ENCODE assay signal across 9 mouse cellular contexts in the genomic region with DNA sequence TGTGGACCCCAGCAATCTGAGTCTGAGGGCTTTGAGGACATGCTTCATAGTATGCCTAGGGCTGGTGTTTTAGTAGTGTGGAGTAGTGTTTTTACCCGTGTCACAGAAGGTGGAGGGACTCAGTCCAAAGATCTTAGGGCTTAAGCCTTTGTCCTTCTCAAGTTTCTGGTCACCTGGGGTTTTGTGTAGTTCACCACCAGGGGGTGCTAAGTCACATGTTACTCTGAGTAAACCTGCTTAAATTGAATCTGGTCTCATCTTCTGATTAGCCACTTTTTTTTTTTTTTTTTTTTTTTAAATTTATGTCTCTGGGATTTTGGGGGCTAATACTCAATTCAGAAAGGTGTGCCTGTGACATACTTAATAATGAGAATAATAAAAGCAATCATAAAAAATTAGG. TPM values are rescaled to one million over a fixed set of nuclear protein-coding genes. Genes with fewer than 3 reads are reported as not detected.
DNase-seq lines count a peak whose midpoint lies in the region; ATAC-seq and TF ChIP-seq lines count a peak whose summit lies in the region.
"Had no signal": no experiment of that assay in that cellular context is flagged by ENCODE, and none has a peak within 500 bp of the region (broad histone marks: within the 10 kb centered on the region; RNA-seq: fewer than 3 reads in every experiment).

No protein-coding gene starts in this region.

- WGBS in cerebellum, adult 2 months: 10% methylated on average over 1 of the region's 1 CpGs
- WGBS in midbrain, embryonic 14.5 days: 0% methylated on average over 1 of the region's 1 CpGs
- WGBS in midbrain, embryonic 15.5 days: 0% methylated on average over 1 of the region's 1 CpGs
- WGBS in limb, embryonic 11.5 days: 0% methylated on average over 1 of the region's 1 CpGs

- DNase-seq in cerebellum, adult 2 months: peak; percentile 15 to 26
- peak; percentile 83 for DNase-seq in midbrain, embryonic 14.5 days
- DNase-seq in c-Kit-positive CD71-negative TER-119-negative erythroid progenitor cells, embryonic 14.5 days (ENCODE audit: low read depth): peak; percentile 38
- peak; percentile 35 to 67 for DNase-seq in heart, postnatal 14 days
- DNase-seq in limb, embryonic 11.5 days (ENCODE audit: low spot score): peak; percentile 68
- peak; percentile 33 for DNase-seq in right cerebral cortex, adult 18-20 months

- intact Hi-C loops in heart, postnatal 14 days (cut with DNase I): loop anchor here (2.0 kb wide), 1 partner anchor 103 kb away; no protein-coding TSS in a partner anchor

- no peak for ATAC-seq in cerebellum, adult (ENCODE audit: insufficient number of reproducible peaks, low FRiP score, low TSS enrichment)
- no peak for ATAC-seq in midbrain, embryonic 14.5 days (ENCODE audit: low FRiP score, low TSS enrichment)
- no peak for ATAC-seq in midbrain, embryonic 15.5 days (replicated peaks)
- no peak for ATAC-seq in limb, embryonic 11.5 days (ENCODE audit: insufficient number of reproducible peaks, low FRiP score, low TSS enrichment, low read depth)

- no peaks in the 10 kb centered on the region for H3K9me3 ChIP-seq in midbrain, embryonic 14.5 days (ENCODE audit: control insufficient read depth, low read length)
- H3K9me3 ChIP-seq in midbrain, embryonic 15.5 days: no peaks in the 10 kb centered on the region
- H3K9me3 ChIP-seq in limb, embryonic 11.5 days (ENCODE audit: control insufficient read depth, low read length): no peaks in the 10 kb centered on the region

- no peaks in the 10 kb centered on the region for H3K27me3 ChIP-seq in cerebellum, adult 2 months (ENCODE audit: control insufficient read depth, insufficient read depth, low read length)
- no peaks in the 10 kb centered on the region for H3K27me3 ChIP-seq in midbrain, embryonic 14.5 days (ENCODE audit: control insufficient read depth, insufficient read depth, low read length)
- no peaks in the 10 kb centered on the region for H3K27me3 ChIP-seq in midbrain, embryonic 15.5 days (replicated peaks)
- H3K27me3 ChIP-seq in limb, embryonic 11.5 days (ENCODE audit: control insufficient read depth, insufficient read depth, low read length): no peaks in the 10 kb centered on the region

- no peak overlapping the region for H3K27ac ChIP-seq in cerebellum, adult 2 months (ENCODE audit: insufficient read depth, low read length)
- H3K27ac ChIP-seq in midbrain, embryonic 14.5 days (replicated peaks; ENCODE audit: low read depth, low read length): no peak overlapping the region
- H3K27ac ChIP-seq in midbrain, embryonic 15.5 days: no peak overlapping the region
- H3K27ac ChIP-seq in limb, embryonic 11.5 days (replicated peaks; ENCODE audit: low read depth, low read length): no peak overlapping the region

- H3K4me3 ChIP-seq in cerebellum, adult 2 months (replicated peaks; ENCODE audit: insufficient read depth, low read depth, low read length): no peak overlapping the region
- no peak overlapping the region for H3K4me3 ChIP-seq in midbrain, embryonic 14.5 days (replicated peaks; ENCODE audit: low read depth, low read length)
- no peak overlapping the region for H3K4me3 ChIP-seq in midbrain, embryonic 15.5 days
- no peak overlapping the region for H3K4me3 ChIP-seq in limb, embryonic 11.5 days (ENCODE audit: low read depth, low read length)

- no peaks in the 10 kb centered on the region for H3K4me1 ChIP-seq in cerebellum, adult 2 months (ENCODE audit: control insufficient read depth, insufficient read depth, low read length)
- H3K4me1 ChIP-seq in midbrain, embryonic 14.5 days (ENCODE audit: control insufficient read depth, insufficient read depth, low read length): no peaks in the 10 kb centered on the region
- no peaks in the 10 kb centered on the region for H3K4me1 ChIP-seq in midbrain, embryonic 15.5 days
- H3K4me1 ChIP-seq in limb, embryonic 11.5 days (ENCODE audit: control insufficient read depth, insufficient read depth, low read length): no peaks in the 10 kb centered on the region

- TF ChIP-seq POLR2A in cerebellum, adult 2 months (IDR thresholded peaks at IDR 0.05; ENCODE audit: borderline replicate concordance, insufficient read depth, low read length): no peak

- H3K9ac ChIP-seq in midbrain, embryonic 14.5 days (replicated peaks; ENCODE audit: low read length): no peak overlapping the region
- no peak overlapping the region for H3K9ac ChIP-seq in midbrain, embryonic 15.5 days
- no peak overlapping the region for H3K9ac ChIP-seq in limb, embryonic 11.5 days (ENCODE audit: low read length)

- no peaks in the 10 kb centered on the region for H3K36me3 ChIP-seq in midbrain, embryonic 14.5 days (ENCODE audit: control insufficient read depth, insufficient read depth, low read length)
- H3K36me3 ChIP-seq in midbrain, embryonic 15.5 days (replicated peaks): no peaks in the 10 kb centered on the region
- no peaks in the 10 kb centered on the region for H3K36me3 ChIP-seq in limb, embryonic 11.5 days (ENCODE audit: control insufficient read depth, insufficient read depth, low read length)

- TF ChIP-seq CTCF in cerebellum, adult 2 months (IDR thresholded peaks at IDR 0.05; ENCODE audit: borderline replicate concordance, insufficient read depth, low read depth, low read length): 0 out of 2 replicates have a peak, but pooled peaks have one; percentile 6

- H3K4me2 ChIP-seq in midbrain, embryonic 14.5 days (ENCODE audit: low read length): no peak overlapping the region
- H3K4me2 ChIP-seq in midbrain, embryonic 15.5 days: no peak overlapping the region
- no peak overlapping the region for H3K4me2 ChIP-seq in limb, embryonic 11.5 days (ENCODE audit: low read depth, severe bottlenecking)

RNA-seq across cellular contexts. Expression of a gene that starts 1.6 kb away (rescaled TPM):
- polyA plus RNA-seq in cerebellum, adult 2 months (2012; rRNA removed): not detected in 2 replicates
- not detected in 2 replicates for polyA plus RNA-seq in midbrain, embryonic 14.5 days (2014; fragmentation: Nextera tagmentation; extraction: Ambion mirVana)
- not detected in 2 replicates for polyA plus RNA-seq in midbrain, embryonic 15.5 days (2015; fragmentation: Nextera tagmentation; extraction: Ambion mirVana)
- not detected for total RNA-seq in heart, postnatal 14 days (2021)
- not detected in 2 replicates for polyA plus RNA-seq in limb, embryonic 11.5 days (2014; fragmentation: Nextera tagmentation; extraction: Ambion mirVana)
- polyA plus RNA-seq: heart, embryonic 14.5 days had no signal

RNA-seq across cellular contexts. Expression of a gene that starts 10.2 kb away (rescaled TPM):
- polyA plus RNA-seq in cerebellum, adult 2 months (2012; rRNA removed): not detected in 2 replicates
- polyA plus RNA-seq in midbrain, embryonic 14.5 days (2014; fragmentation: Nextera tagmentation; extraction: Ambion mirVana): not detected in 2 replicates
- not detected in 2 replicates for polyA plus RNA-seq in midbrain, embryonic 15.5 days (2015; fragmentation: Nextera tagmentation; extraction: Ambion mirVana)
- not detected for total RNA-seq in heart, postnatal 14 days (2021)
- not detected in 2 replicates for polyA plus RNA-seq in limb, embryonic 11.5 days (2014; fragmentation: Nextera tagmentation; extraction: Ambion mirVana)
- polyA plus RNA-seq: heart, embryonic 14.5 days had no signal

RNA-seq across cellular contexts. Expression of a gene that starts 10.9 kb away (rescaled TPM):
- not detected in 2 replicates for polyA plus RNA-seq in cerebellum, adult 2 months (2012; rRNA removed)
- polyA plus RNA-seq in midbrain, embryonic 14.5 days (2014; fragmentation: Nextera tagmentation; extraction: Ambion mirVana): not detected in 2 replicates
- polyA plus RNA-seq in midbrain, embryonic 15.5 days (2015; fragmentation: Nextera tagmentation; extraction: Ambion mirVana): not detected in 2 replicates
- total RNA-seq in heart, postnatal 14 days (2021): not detected
- polyA plus RNA-seq in limb, embryonic 11.5 days (2014; fragmentation: Nextera tagmentation; extraction: Ambion mirVana): not detected in 2 replicates
- polyA plus RNA-seq: heart, embryonic 14.5 days had no signal

RNA-seq across cellular contexts. Expression of a gene that starts 19.5 kb away (rescaled TPM):
- polyA plus RNA-seq in cerebellum, adult 2 months (2012; rRNA removed): not detected in 2 replicates
- polyA plus RNA-seq in midbrain, embryonic 14.5 days (2014; fragmentation: Nextera tagmentation; extraction: Ambion mirVana): not detected in 2 replicates
- polyA plus RNA-seq in midbrain, embryonic 15.5 days (2015; fragmentation: Nextera tagmentation; extraction: Ambion mirVana): not detected in 2 replicates
- total RNA-seq in heart, postnatal 14 days (2021): not detected
- not detected in 2 replicates for polyA plus RNA-seq in limb, embryonic 11.5 days (2014; fragmentation: Nextera tagmentation; extraction: Ambion mirVana)
- polyA plus RNA-seq: heart, embryonic 14.5 days had no signal

RNA-seq across cellular contexts. Expression of a gene that starts 25.5 kb away (rescaled TPM):
- polyA plus RNA-seq in cerebellum, adult 2 months (2012; rRNA removed): not detected in 2 replicates
- polyA plus RNA-seq in midbrain, embryonic 14.5 days (2014; fragmentation: Nextera tagmentation; extraction: Ambion mirVana): 0.34 TPM in 1 of 2 replicates, not detected in the other
- 0.36 and 0.65 TPM in 2 replicates for polyA plus RNA-seq in midbrain, embryonic 15.5 days (2015; fragmentation: Nextera tagmentation; extraction: Ambion mirVana)
- not detected for total RNA-seq in heart, postnatal 14 days (2021)
- polyA plus RNA-seq in limb, embryonic 11.5 days (2014; fragmentation: Nextera tagmentation; extraction: Ambion mirVana): not detected in 2 replicates
- polyA plus RNA-seq: heart, embryonic 14.5 days had no signal

Comparison
In these comparisons a context has a peak if more than half of its experiments do, and no peak if none do; other contexts are left out.
1. DNase-seq: peak in every context shown above with its lines; median percentile 83 in midbrain, embryonic 14.5 days; 68 in limb, embryonic 11.5 days; 51 in heart, postnatal 14 days; 38 in c-Kit-positive CD71-negative TER-119-negative erythroid progenitor cells, embryonic 14.5 days; 33 in right cerebral cortex, adult 18-20 months; 20 in cerebellum, adult 2 months.